Comparison of ENCODE assay signal across 9 mouse cellular contexts in the genomic region with DNA sequence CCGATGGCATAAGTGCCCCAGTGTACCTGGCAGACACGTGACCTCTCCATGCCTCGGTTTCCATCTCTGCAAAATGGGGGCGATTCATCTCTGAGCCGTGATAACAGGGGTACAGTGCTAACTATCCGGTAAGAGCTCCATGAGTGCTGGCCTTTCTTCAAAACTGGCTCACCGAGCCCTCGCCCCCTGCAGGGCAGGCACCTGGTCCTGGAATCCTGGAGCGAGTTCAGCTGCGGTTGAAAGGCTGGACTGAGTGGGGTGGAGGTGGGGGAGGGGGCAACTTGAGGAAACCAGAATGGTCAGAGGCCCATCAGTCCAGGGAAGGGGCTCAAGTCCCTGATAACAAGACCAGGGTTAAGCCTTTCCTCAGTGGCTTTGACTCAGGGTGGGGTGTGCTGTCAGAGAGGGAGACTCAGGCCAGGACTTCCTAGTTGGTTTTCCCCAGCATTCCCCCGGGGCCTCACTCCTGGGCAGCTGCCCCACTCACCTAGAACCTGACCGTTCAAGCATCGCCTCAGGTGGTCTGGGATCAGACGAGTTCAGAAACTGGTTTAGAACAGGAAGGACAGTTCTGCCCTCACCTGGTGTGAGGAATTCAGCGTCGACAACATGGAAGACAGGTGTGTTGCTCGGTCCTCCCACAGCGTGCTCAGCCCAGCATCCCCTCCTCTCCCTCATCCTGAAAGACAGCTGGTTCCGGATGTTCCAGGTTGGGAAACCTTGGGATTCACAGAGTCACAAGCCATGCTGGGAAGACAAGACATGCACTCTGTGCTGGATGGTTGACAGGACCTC. TPM values are rescaled to one million over a fixed set of nuclear protein-coding genes. Genes with fewer than 3 reads are reported as not detected.
DNase-seq lines count a peak whose midpoint lies in the region; ATAC-seq and TF ChIP-seq lines count a peak whose summit lies in the region.
"Had no signal": no experiment of that assay in that cellular context is flagged by ENCODE, and none has a peak within 500 bp of the region (broad histone marks: within the 10 kb centered on the region; RNA-seq: fewer than 3 reads in every experiment).

No protein-coding gene starts in this region.

- peaks cover 5% of the 10 kb centered on the region; the same call in 1 of the 2 replicates for H3K4me1 ChIP-seq in heart, postnatal 0 days (ENCODE audit: control insufficient read depth, insufficient read depth)
- peaks cover 10% of the 10 kb centered on the region for H3K4me1 ChIP-seq in forebrain, embryonic 13.5 days
- H3K4me1 ChIP-seq in midbrain, embryonic 11.5 days (ENCODE audit: control insufficient read depth, insufficient read depth, low read length), result 0 out of 2 replicates have a peak, but pooled peaks cover 2% of the 10 kb centered on the region

- H3K9me3 ChIP-seq in heart, postnatal 0 days (replicated peaks; ENCODE audit: control insufficient read depth, low read length), result no peaks in the 10 kb centered on the region
- H3K9me3 ChIP-seq in forebrain, embryonic 13.5 days (replicated peaks), result no peaks in the 10 kb centered on the region
- no peaks in the 10 kb centered on the region for H3K9me3 ChIP-seq in midbrain, embryonic 11.5 days (ENCODE audit: control insufficient read depth, low read length)

- H3K4me3 ChIP-seq in heart, postnatal 0 days (ENCODE audit: low read depth, low read length), result 0 out of 2 replicates have a peak overlapping the region, but pooled peaks have one; percentile 44
- H3K4me3 ChIP-seq in forebrain, embryonic 13.5 days, result peak overlapping the region; percentile 43
- peak overlapping the region; percentile 42; the same call in 1 of the 2 replicates for H3K4me3 ChIP-seq in midbrain, embryonic 11.5 days (ENCODE audit: low read depth, low read length)

- no peak overlapping the region for H3K27ac ChIP-seq in heart, postnatal 0 days (ENCODE audit: low read depth)
- H3K27ac ChIP-seq in forebrain, embryonic 13.5 days, result no peak overlapping the region
- no peak overlapping the region for H3K27ac ChIP-seq in midbrain, embryonic 11.5 days (ENCODE audit: low read depth, low read length)

- TF ChIP-seq CTCF in heart, postnatal 0 days (IDR thresholded peaks at IDR 0.05; ENCODE audit: low read depth), result no peak

- peak overlapping the region; percentile 80 for H3K4me2 ChIP-seq in heart, postnatal 0 days (ENCODE audit: low read depth, low read length)
- peak overlapping the region; percentile 82 for H3K4me2 ChIP-seq in forebrain, embryonic 13.5 days
- peak overlapping the region; percentile 91 for H3K4me2 ChIP-seq in midbrain, embryonic 11.5 days

- 20% methylated on average over 19 of the region's 19 CpGs for WGBS in heart, postnatal 0 days
- WGBS in forebrain, embryonic 13.5 days, result 24% methylated on average over 19 of the region's 19 CpGs
- WGBS in midbrain, embryonic 11.5 days, result 18% methylated on average over 19 of the region's 19 CpGs

- no peak for DNase-seq in heart, postnatal 0 days (ENCODE audit: low spot score)
- DNase-seq in heart, postnatal 14 days, result no peak
- DNase-seq in midbrain, embryonic 11.5 days (ENCODE audit: low spot score, missing footprints), result peak; percentile 85
- no peak for DNase-seq in ovary, postnatal 10 days (ENCODE audit: low spot score)
- DNase-seq in yolk sac, embryonic 10.5 days (ENCODE audit: low spot score), result no peak
- DNase-seq in adrenal gland, postnatal 36 days, result no peak

- H3K9ac ChIP-seq in heart, postnatal 0 days (replicated peaks; ENCODE audit: low read depth, low read length), result no peak overlapping the region
- 0 out of 2 replicates have a peak overlapping the region, but pooled peaks have one; percentile 64 for H3K9ac ChIP-seq in forebrain, embryonic 13.5 days
- H3K9ac ChIP-seq in midbrain, embryonic 11.5 days (ENCODE audit: low read length), result peak overlapping the region; percentile 1; the same call in 1 of the 2 replicates

- no peak for TF ChIP-seq EP300 in heart, postnatal 0 days (IDR thresholded peaks at IDR 0.05; ENCODE audit: low read depth)

- H3K36me3 ChIP-seq in heart, postnatal 0 days (replicated peaks; ENCODE audit: control insufficient read depth, insufficient read depth, low read length), result no peaks in the 10 kb centered on the region
- H3K36me3 ChIP-seq in forebrain, embryonic 13.5 days (ENCODE audit: poor library complexity, severe bottlenecking), result no peaks in the 10 kb centered on the region
- H3K36me3 ChIP-seq in midbrain, embryonic 11.5 days (ENCODE audit: control insufficient read depth, insufficient read depth, low read length), result no peaks in the 10 kb centered on the region

- ATAC-seq in heart, postnatal 0 days (ENCODE audit: insufficient read depth, low read depth), result no peak
- 0 out of 2 replicates have a peak, but pooled peaks have one; percentile 6 for ATAC-seq in cerebellum, adult (ENCODE audit: insufficient number of reproducible peaks, low FRiP score, low TSS enrichment)
- ATAC-seq in forebrain, embryonic 13.5 days, result peak; percentile 28; the same call in 1 of the 2 replicates
- ATAC-seq in midbrain, embryonic 11.5 days (ENCODE audit: low FRiP score), result peak; percentile 47

- intact Hi-C loops in heart, postnatal 14 days (cut with DNase I), result no loop called here

- H3K27me3 ChIP-seq in heart, postnatal 0 days (ENCODE audit: control insufficient read depth, insufficient read depth, low read length), result peaks cover 36% of the 10 kb centered on the region
- H3K27me3 ChIP-seq in forebrain, embryonic 13.5 days, result peaks cover 32% of the 10 kb centered on the region
- H3K27me3 ChIP-seq in midbrain, embryonic 11.5 days (ENCODE audit: control insufficient read depth, insufficient read depth, low read length), result peaks cover 12% of the 10 kb centered on the region; the same call in 1 of the 2 replicates

RNA-seq across cellular contexts. Expression of gene Phactr3, which starts 1.0 kb away (rescaled TPM):
- 4.0 TPM in 1 of 2 replicates, not detected in the other for total RNA-seq in heart, postnatal 0 days (2014; rRNA removed; ENCODE audit: low replicate concordance)
- 3.4 and 3.6 TPM in 2 replicates for polyA plus RNA-seq in heart, postnatal 0 days (2015; fragmentation: Nextera tagmentation; extraction: Ambion mirVana)
- total RNA-seq in heart, postnatal 14 days (2021), result 1 to 10 TPM; 1.2 to 1.4 TPM
- polyA plus RNA-seq in forebrain, embryonic 13.5 days (2015; fragmentation: Nextera tagmentation; extraction: Ambion mirVana), result 27.0 and 29.9 TPM in 2 replicates
- polyA plus RNA-seq in midbrain, embryonic 11.5 days (2014; fragmentation: Nextera tagmentation; extraction: Ambion mirVana), result 11.7 and 13.9 TPM in 2 replicates
- total RNA-seq in adrenal gland, postnatal 36 days (2021), result 1 to 10 TPM in 1 of 2 experiments, under 1 TPM in 1; 0.30 to 2.2 TPM
- total RNA-seq: liver, adult 2 months had no signal
- polyA plus RNA-seq: liver, adult 2 months had no signal

RNA-seq across cellular contexts. Expression of gene Zfp931, which starts 41.5 kb away (rescaled TPM):
- total RNA-seq in heart, postnatal 0 days (2014; rRNA removed; ENCODE audit: low replicate concordance), result 4.6 and 9.7 TPM in 2 replicates
- 7.7 and 8.8 TPM in 2 replicates for polyA plus RNA-seq in heart, postnatal 0 days (2015; fragmentation: Nextera tagmentation; extraction: Ambion mirVana)
- total RNA-seq in heart, postnatal 14 days (2021), result 10 to 100 TPM; 10.8 to 12.4 TPM
- 15.5 and 16.8 TPM in 2 replicates for polyA plus RNA-seq in forebrain, embryonic 13.5 days (2015; fragmentation: Nextera tagmentation; extraction: Ambion mirVana)
- polyA plus RNA-seq in midbrain, embryonic 11.5 days (2014; fragmentation: Nextera tagmentation; extraction: Ambion mirVana), result 16.3 and 17.6 TPM in 2 replicates
- total RNA-seq in adrenal gland, postnatal 36 days (2021), result 10 to 100 TPM; 23.4 to 34.6 TPM
